Comparison of ENCODE assay signal across 26 mouse cellular contexts in genomic region chr1:191775116-191775515, GRCm38 (mm10).
"Had no signal": no experiment of that assay in that cellular context is flagged by ENCODE, and none has a peak within 500 bp of the region (broad histone marks: within the 10 kb centered on the region; RNA-seq: fewer than 3 reads in every experiment).

No protein-coding gene starts in this region.

- H3K4me1 ChIP-seq: embryonic facial prominence, embryonic 10.5 days; embryonic facial prominence, embryonic 12.5 days; embryonic facial prominence, embryonic 13.5 days; forebrain, embryonic 12.5 days; forebrain, embryonic 13.5 days; forebrain, embryonic 15.5 days had no signal

- H3K9ac ChIP-seq: embryonic facial prominence, embryonic 12.5 days; embryonic facial prominence, embryonic 13.5 days; embryonic facial prominence, embryonic 15.5 days; forebrain, embryonic 12.5 days; forebrain, embryonic 13.5 days; forebrain, embryonic 15.5 days; forebrain, postnatal 0 days had no signal

- H3K9me3 ChIP-seq: embryonic facial prominence, embryonic 10.5 days; embryonic facial prominence, embryonic 12.5 days; embryonic facial prominence, embryonic 13.5 days; embryonic facial prominence, embryonic 15.5 days; forebrain, embryonic 10.5 days; forebrain, embryonic 12.5 days; forebrain, embryonic 13.5 days; forebrain, embryonic 15.5 days had no signal

- H3K27ac ChIP-seq: embryonic facial prominence, embryonic 10.5 days; embryonic facial prominence, embryonic 12.5 days; embryonic facial prominence, embryonic 13.5 days; embryonic facial prominence, embryonic 15.5 days; forebrain, embryonic 10.5 days; forebrain, embryonic 12.5 days; forebrain, embryonic 13.5 days; forebrain, embryonic 15.5 days; gastrocnemius, adult 2 months; heart, adult 2 months had no signal

- H3K27me3 ChIP-seq: embryonic facial prominence, embryonic 12.5 days; embryonic facial prominence, embryonic 13.5 days; embryonic facial prominence, embryonic 15.5 days; forebrain, embryonic 12.5 days; forebrain, embryonic 13.5 days; forebrain, embryonic 15.5 days had no signal

- DNase-seq: cerebellum, adult 2 months; cerebellum, adult 8-10 months; cerebellum, adult 9-10 months; cerebellum, adult 9-11 months; cerebellum, postnatal 25 days; cerebellum, postnatal 36 days; embryo, embryonic 11 days; forebrain, postnatal 0 days; gastrocnemius, adult 2 months; gastrocnemius, postnatal 10 days; gastrocnemius, postnatal 14 days; gastrocnemius, postnatal 25 days; gastrocnemius, postnatal 36 days; heart, adult 18-20 months; heart, adult 2 months had no signal

- ATAC-seq: forebrain, embryonic 13.5 days; forebrain, embryonic 14.5 days; forebrain, embryonic 15.5 days; forebrain, embryonic 16.5 days; forebrain, postnatal 0 days had no signal

- H3K4me2 ChIP-seq: embryonic facial prominence, embryonic 12.5 days; embryonic facial prominence, embryonic 13.5 days; embryonic facial prominence, embryonic 15.5 days; forebrain, embryonic 12.5 days; forebrain, embryonic 13.5 days; forebrain, embryonic 15.5 days had no signal

- H3K4me3 ChIP-seq: embryonic facial prominence, embryonic 10.5 days; embryonic facial prominence, embryonic 12.5 days; embryonic facial prominence, embryonic 13.5 days; embryonic facial prominence, embryonic 15.5 days; erythroblast, embryonic 14.5 days; forebrain, embryonic 10.5 days; forebrain, embryonic 12.5 days; forebrain, embryonic 13.5 days; forebrain, embryonic 15.5 days; gastrocnemius, adult 2 months; heart, adult 2 months had no signal
